Mouse (Mus musculus) G1E (cell line): ENCODE measurements around the gene Lims1.

Experiments used
- CTCF ChIP-seq: IDR thresholded peaks from 2 replicates; pipeline ENCODE4 v1.5.1; 2012; ENCODE audit warnings: low read depth, low read length, inconsistent platforms, mixed read lengths
- TAL1 ChIP-seq: conservative IDR thresholded peaks from 2 replicates; pipeline ENCODE4 v1.6.1; 2012; ENCODE audit warnings: low read depth, low read length, inconsistent platforms, mixed read lengths

- TF ChIP-seq CTCF (no peak), TAL1 (no peak)
Measured at GRCm38 (mm10) chr10:58352364-58352763, 29.1 kb downstream of the Lims1 start.
